Mouse (Mus musculus) myocyte (in vitro differentiated cells): Measurements from ENCODE around the gene Cfap46. TPM values are rescaled to one million over a fixed set of nuclear protein-coding genes. Genes with fewer than 3 reads are reported as not detected.

Source experiments
- H3K27me3 ChIP-seq: one replicate; pipeline ENCODE4 v1.6.1; 2011; ENCODE audit not compliant: control insufficient read depth, insufficient read depth, insufficient read length
- H3K36me3 ChIP-seq: one replicate; pipeline ENCODE4 v1.6.1; 2011; ENCODE audit not compliant: control insufficient read depth, insufficient read depth
- H3K4me2 ChIP-seq: one replicate; pipeline ENCODE4 v1.6.1; 2011; ENCODE audit warnings: low read depth, control low read depth
- H3K4me3 ChIP-seq: one replicate; pipeline ENCODE4 v1.5.1; 2011; ENCODE audit warnings: mild to moderate bottlenecking, control low read depth, moderate library complexity
- H3K79me2 ChIP-seq: one replicate; pipeline ENCODE4 v1.6.1; 2011; ENCODE audit not compliant: control insufficient read depth, insufficient read depth
- H3ac ChIP-seq: one replicate; pipeline ENCODE4 v1.6.1; 2011; ENCODE audit not compliant: control insufficient read depth, insufficient read length
- CEBPB ChIP-seq: IDR thresholded peaks from 2 replicates; pipeline ENCODE4 v1.6.1; 2011; ENCODE audit warnings: mild to moderate bottlenecking, moderate library complexity; ENCODE audit not compliant: poor library complexity, insufficient read depth, severe bottlenecking
- E2F4 ChIP-seq: IDR thresholded peaks from one replicate; pipeline ENCODE4 v1.6.1; 2011; ENCODE audit warnings: mild to moderate bottlenecking, control low read depth, moderate library complexity; ENCODE audit not compliant: insufficient read depth
- MAX ChIP-seq: IDR thresholded peaks from one replicate; pipeline ENCODE4 v1.6.1; 2011; ENCODE audit warnings: low read depth, mild to moderate bottlenecking, control low read depth
- MYOD1 ChIP-seq, 3 experiments: IDR thresholded peaks; one replicate each; pipeline ENCODE4 v1.6.1; 2011; ENCODE audit warnings: control low read depth in 2 of 3, low read depth in 2 of 3, mild to moderate bottlenecking in 2 of 3, moderate library complexity in 1 of 3; ENCODE audit not compliant: insufficient read length in 2 of 3, control insufficient read depth in 1 of 3
- MYOG ChIP-seq, 3 experiments: IDR thresholded peaks; one replicate each; pipeline ENCODE4 v1.6.1; 2011; ENCODE audit warnings: control low read depth in 2 of 3, low read depth in 2 of 3, mild to moderate bottlenecking in 2 of 3; ENCODE audit not compliant: insufficient read length in 2 of 3, control insufficient read depth in 1 of 3, insufficient read depth in 1 of 3
- POLR2A ChIP-seq: IDR thresholded peaks from one replicate; pipeline ENCODE4 v1.6.1; 2011; ENCODE audit warnings: low read depth, mild to moderate bottlenecking, control low read depth, moderate library complexity; ENCODE audit not compliant: insufficient read length
- POLR2AphosphoS2 ChIP-seq: IDR thresholded peaks from one replicate; pipeline ENCODE4 v1.6.1; 2011; ENCODE audit warnings: low read depth, control low read depth; ENCODE audit not compliant: insufficient read length
- REST ChIP-seq: IDR thresholded peaks from one replicate; pipeline ENCODE4 v1.6.1; 2011; ENCODE audit warnings: mild to moderate bottlenecking, control low read depth, moderate library complexity; ENCODE audit not compliant: insufficient read depth, insufficient read length
- SRF ChIP-seq: IDR thresholded peaks from one replicate; pipeline ENCODE4 v1.6.1; 2011; ENCODE audit warnings: low read depth; ENCODE audit not compliant: control insufficient read depth, insufficient read length
- TCF12 ChIP-seq: IDR thresholded peaks from one replicate; pipeline ENCODE4 v1.6.1; 2011; ENCODE audit warnings: mild to moderate bottlenecking, control low read depth; ENCODE audit not compliant: poor library complexity, insufficient read depth, severe bottlenecking
- TCF3 ChIP-seq: IDR thresholded peaks from one replicate; pipeline ENCODE4 v1.6.1; 2011; ENCODE audit warnings: low read depth, control low read depth; ENCODE audit not compliant: insufficient read length
- USF1 ChIP-seq: IDR thresholded peaks from one replicate; pipeline ENCODE4 v1.6.1; 2011; ENCODE audit warnings: low read depth, mild to moderate bottlenecking, control low read depth, moderate library complexity
- polyA plus RNA-seq: library from polyadenylated mRNA; unstranded; fragments of >200 nt; fragmentation: generic; extraction: Trizol; gene quantifications from one replicate; pipeline ENCODE4 v1.2.1, GENCODE M21; 2012; ENCODE audit warnings: missing spikeins

Cfap46 gene
- polyA plus RNA-seq, 1 experiment, result 0.11 TPM

DNA sequence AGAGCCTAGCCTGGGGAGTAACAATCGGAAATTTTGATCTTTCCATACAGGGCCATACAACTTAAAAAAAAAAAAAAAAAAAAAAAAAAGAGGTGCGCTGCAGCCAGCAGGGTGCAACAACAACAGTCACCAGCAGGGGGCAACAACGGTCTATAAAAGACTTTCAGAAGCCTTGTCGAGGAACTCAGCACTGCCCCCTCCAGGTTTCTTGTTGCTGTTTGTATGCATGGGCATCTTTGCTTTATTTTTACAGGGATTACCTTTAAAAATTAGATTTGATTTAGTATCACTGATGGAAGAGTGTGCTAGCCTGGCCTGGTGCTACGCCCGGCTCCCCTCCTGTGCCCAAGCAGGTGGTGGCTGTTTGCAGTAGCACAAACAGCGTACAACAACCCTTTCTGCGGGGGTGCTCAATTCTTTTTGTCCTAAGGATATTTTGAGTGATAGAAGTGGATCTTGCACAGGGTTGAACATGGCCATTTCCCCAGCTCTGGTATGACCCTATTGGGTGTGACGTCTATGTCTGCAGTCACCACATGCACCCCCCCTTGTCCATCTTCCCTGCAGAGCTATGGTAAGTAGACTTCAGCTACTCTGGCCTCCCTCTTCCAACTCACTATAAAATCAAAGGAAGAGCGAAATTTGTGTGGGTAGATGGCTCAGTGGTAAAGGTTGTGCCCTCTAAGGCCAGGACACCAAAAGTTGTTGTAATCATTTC is 35.4 kb downstream of the Cfap46 start:
- no peak for TF ChIP-seq SRF
- no peak for TF ChIP-seq USF1
- TF ChIP-seq CEBPB, result no peak
- peaks cover 55% of the 10 kb centered on the region for H3K27me3 ChIP-seq
- no peaks in the 10 kb centered on the region for H3K79me2 ChIP-seq
- H3K36me3 ChIP-seq, result no peaks in the 10 kb centered on the region
- no peak overlapping the region for H3K4me3 ChIP-seq
- no peak overlapping the region for H3ac ChIP-seq
- no peak overlapping the region for H3K4me2 ChIP-seq

DNA sequence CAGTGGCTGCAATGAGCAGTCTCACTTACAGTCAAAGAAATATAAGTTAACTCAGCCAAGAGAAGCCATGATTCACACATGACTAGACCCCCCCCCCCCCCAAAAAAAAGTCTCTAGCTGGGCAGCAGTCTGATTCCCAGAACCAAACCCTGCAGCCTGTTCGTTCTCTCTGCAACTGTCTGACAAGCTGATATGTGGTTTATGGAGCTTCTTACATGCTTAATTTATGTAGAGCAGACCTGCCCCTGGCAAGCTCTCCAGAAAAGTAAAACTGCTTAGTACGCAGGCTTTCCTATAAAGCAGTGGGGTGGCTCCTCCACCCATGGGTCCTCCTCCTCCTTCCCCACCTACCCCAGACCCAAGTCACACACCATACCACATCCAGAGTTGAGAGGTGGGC is 50.2 kb downstream of the Cfap46 start:
- no peak for TF ChIP-seq POLR2A
- TF ChIP-seq POLR2AphosphoS2, result no peak
- TF ChIP-seq CEBPB, result no peak
- TF ChIP-seq MYOD1 (IDR thresholded peaks at IDR 0.05; ENCODE audit: control insufficient read depth in 1 of 3, insufficient read length in 2 of 3, low read depth in 2 of 3), result no peak
- TF ChIP-seq MAX, result no peak
- no peak for TF ChIP-seq E2F4
- TF ChIP-seq MYOG (IDR thresholded peaks at IDR 0.05; ENCODE audit: control insufficient read depth in 1 of 3, insufficient read depth in 1 of 3, insufficient read length in 2 of 3, low read depth in 2 of 3), result no peak
- TF ChIP-seq REST, result no peak
- TF ChIP-seq TCF3, result no peak
- no peak for TF ChIP-seq SRF
- no peak for TF ChIP-seq TCF12
- no peak for TF ChIP-seq USF1
- Histone ChIP-seq H3ac (no peak overlapping the region), H3K27me3 (peaks cover 81% of the 10 kb centered on the region), H3K4me3 (no peak overlapping the region), H3K4me2 (no peak overlapping the region), H3K79me2 (no peaks in the 10 kb centered on the region), H3K36me3 (no peaks in the 10 kb centered on the region)

DNA sequence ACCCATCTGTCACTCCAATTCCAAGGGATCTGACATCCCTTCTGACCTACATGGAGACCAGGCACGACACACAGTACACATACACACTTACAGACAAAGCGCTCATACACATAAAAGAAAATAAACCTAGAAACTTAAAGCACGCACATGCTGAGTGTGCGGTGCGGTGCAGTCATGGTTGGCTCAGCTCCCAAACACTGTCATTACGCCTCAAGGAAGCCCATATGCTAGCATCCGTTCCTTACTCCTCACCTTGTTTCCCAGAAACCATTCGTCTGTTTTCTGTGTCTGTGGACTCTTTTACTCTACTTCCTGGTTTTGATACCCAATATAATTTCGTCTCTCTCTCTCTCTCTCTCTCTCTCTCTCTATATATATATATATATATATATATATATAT is 58.5 kb downstream of the Cfap46 start:
- TF ChIP-seq SRF, result no peak
- Histone ChIP-seq H3K4me2 (no peak overlapping the region), H3K36me3 (no peaks in the 10 kb centered on the region), H3K27me3 (peaks cover 38% of the 10 kb centered on the region), H3ac (no peak overlapping the region), H3K4me3 (no peak overlapping the region), H3K79me2 (no peaks in the 10 kb centered on the region)

DNA sequence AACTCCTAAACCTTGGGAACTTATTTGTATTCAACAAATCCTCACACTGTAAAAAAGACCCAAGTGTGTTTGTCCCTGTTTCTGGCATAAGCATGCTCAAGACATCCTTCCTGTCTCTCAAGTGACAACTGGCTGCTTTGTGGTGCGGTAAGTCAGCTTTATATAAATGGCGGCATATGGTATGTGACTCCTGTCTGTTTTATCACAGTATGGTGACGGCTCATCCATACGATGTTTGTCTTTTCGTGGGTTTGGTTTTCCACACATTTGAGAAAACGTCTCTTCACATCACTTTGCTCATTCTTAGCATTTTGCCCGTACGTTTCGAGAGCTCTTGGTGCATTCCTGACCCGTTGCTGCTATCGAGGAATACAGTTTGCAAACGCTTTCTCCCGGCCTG is 61.0 kb downstream of the Cfap46 start:
- Histone ChIP-seq H3K4me2 (no peak overlapping the region), H3K4me3 (no peak overlapping the region), H3K79me2 (no peaks in the 10 kb centered on the region), H3ac (no peak overlapping the region), H3K27me3 (peaks cover 46% of the 10 kb centered on the region), H3K36me3 (no peaks in the 10 kb centered on the region)
- TF ChIP-seq E2F4 (no peak), TCF12 (no peak), MAX (no peak), SRF (no peak), MYOG (IDR thresholded peaks at IDR 0.05; ENCODE audit: control insufficient read depth in 1 of 3, insufficient read depth in 1 of 3, insufficient read length in 2 of 3, low read depth in 2 of 3) (no peak), MYOD1 (IDR thresholded peaks at IDR 0.05; ENCODE audit: control insufficient read depth in 1 of 3, insufficient read length in 2 of 3, low read depth in 2 of 3) (no peak), POLR2A (no peak), REST (no peak), CEBPB (no peak), USF1 (no peak), POLR2AphosphoS2 (no peak), TCF3 (no peak)

DNA sequence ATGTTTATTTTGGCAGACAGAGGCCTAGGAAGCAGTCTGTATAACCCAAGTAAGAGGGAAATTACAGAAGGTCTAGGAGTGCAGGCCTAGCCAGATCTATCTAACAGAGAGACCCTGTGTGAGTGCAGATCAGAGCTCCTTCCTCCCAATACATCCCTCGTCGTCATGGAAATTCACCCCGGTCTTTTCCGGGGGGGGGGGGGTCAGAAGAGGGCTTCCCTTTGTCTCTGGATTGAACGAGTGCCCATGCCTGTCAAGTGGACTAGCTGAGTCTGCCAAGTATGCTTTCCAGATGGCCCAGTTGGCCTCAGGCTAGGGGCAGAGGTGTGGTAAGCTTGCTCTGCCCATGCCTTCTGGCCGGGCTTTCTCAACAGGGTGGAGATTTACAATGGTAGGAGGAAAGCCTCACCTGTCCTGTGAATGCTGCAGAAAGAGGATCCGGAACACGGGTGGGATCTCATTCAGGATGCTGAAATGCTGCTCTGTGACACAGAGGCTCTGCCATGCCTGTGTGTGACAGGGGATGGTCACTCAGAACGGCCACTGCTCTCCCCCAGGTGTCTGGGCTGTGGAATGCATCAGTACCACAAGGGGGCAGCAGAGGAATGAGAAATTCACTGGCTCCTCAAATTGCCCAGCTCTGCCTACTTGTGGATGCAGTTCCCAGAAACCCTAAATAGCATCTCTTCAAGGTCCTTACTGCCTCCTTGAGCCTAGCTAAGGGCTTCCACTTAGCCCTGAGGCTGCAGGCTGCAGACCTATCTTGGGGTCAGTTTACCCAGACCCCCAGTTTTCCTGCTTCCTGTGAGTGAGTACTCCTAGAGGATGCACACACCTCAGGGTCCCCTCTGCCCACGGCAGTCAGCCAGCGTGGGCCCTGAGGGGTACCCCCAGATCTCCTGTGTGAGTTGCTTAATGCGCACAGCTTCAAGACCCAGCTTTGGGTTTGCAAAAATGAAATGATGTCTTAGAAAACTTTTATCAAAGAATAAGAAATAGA is 67.5 kb downstream of the Cfap46 start:
- Histone ChIP-seq H3K4me2 (no peak overlapping the region), H3K4me3 (no peak overlapping the region), H3K27me3 (peaks cover 87% of the 10 kb centered on the region), H3ac (no peak overlapping the region), H3K36me3 (no peaks in the 10 kb centered on the region), H3K79me2 (no peaks in the 10 kb centered on the region)
- TF ChIP-seq POLR2AphosphoS2, result no peak
- TF ChIP-seq POLR2A, result no peak
- no peak for TF ChIP-seq MYOG (IDR thresholded peaks at IDR 0.05; ENCODE audit: control insufficient read depth in 1 of 3, insufficient read depth in 1 of 3, insufficient read length in 2 of 3, low read depth in 2 of 3)
- no peak for TF ChIP-seq REST
- TF ChIP-seq USF1, result no peak
- no peak for TF ChIP-seq TCF3
- no peak for TF ChIP-seq CEBPB
- no peak for TF ChIP-seq SRF
- no peak for TF ChIP-seq E2F4
- TF ChIP-seq MAX, result no peak
- no peak for TF ChIP-seq TCF12
- TF ChIP-seq MYOD1 (IDR thresholded peaks at IDR 0.05; ENCODE audit: control insufficient read depth in 1 of 3, insufficient read length in 2 of 3, low read depth in 2 of 3), result no peak
